Mouse (Mus musculus): ENCODE data around the gene Lamtor2.
A peak's percentile ranks its signal among the peaks of the same experiment; 100 is the strongest.

GRCm38 (mm10) chr3:88526157-88527131 is 26.4 kb downstream of the Lamtor2 start:
- no peak; the same call in 1 of the 2 replicates for TF ChIP-seq CTCF (IDR thresholded peaks at IDR 0.05)
- TF ChIP-seq EP300 (IDR thresholded peaks at IDR 0.05; ENCODE audit: insufficient read depth, low read depth, low read length): peak; percentile 94
- TF ChIP-seq POLR2A (IDR thresholded peaks at IDR 0.05; ENCODE audit: insufficient read depth, low read depth, low read length): 0 out of 2 replicates have a peak, but pooled peaks have one; percentile 11

All from heart, adult 2 months (tissue).